Mouse (Mus musculus) kidney, adult 2 months (tissue): ENCODE data around the gene Gm21981.

Source experiments
- CTCF ChIP-seq: fragments of 200-500 bp; conservative IDR thresholded peaks from 2 replicates; pipeline ENCODE4 v1.5.1; 2011; ENCODE audit warnings: low read depth, mild to moderate bottlenecking, control low read depth, low read length, moderate library complexity, mixed read lengths; ENCODE audit not compliant: insufficient read depth, insufficient read length
- POLR2A ChIP-seq: fragments of 200-500 bp; IDR thresholded peaks from one replicate; pipeline ENCODE4 v1.6.1; 2011; ENCODE audit warnings: low read depth, low read length, control low read depth

GRCm38 (mm10) chr17:47663009-47663713 lies 31.1 kb downstream of the Gm21981 start:
- TF ChIP-seq CTCF (no peak), POLR2A (no peak)
